Mouse (Mus musculus) forebrain, embryonic 16.5 days (tissue): Measurements from ENCODE around the gene Ninj1. TPM values are rescaled to one million over a fixed set of nuclear protein-coding genes. Genes with fewer than 3 reads are reported as not detected.

ENCODE experiments used
- ATAC-seq: fragments of 200-750 bp; cut with Nextera tagmentation; 2 replicates; pipeline ENCODE4 v1.8.0; 2017; ENCODE audit warnings: mild to moderate bottlenecking, moderate library complexity
- H3K27ac ChIP-seq: fragments of 300-500 bp; sonication (generic); 2 replicates; pipeline ENCODE4 v1.5.1; 2014; ENCODE audit warnings: low read length, control low read depth
- H3K27me3 ChIP-seq: fragments of 300-500 bp; sonication (generic); replicated peaks from 2 replicates; pipeline ENCODE4 v1.6.1; 2014; ENCODE audit warnings: low read length; ENCODE audit not compliant: control insufficient read depth, insufficient read depth
- H3K36me3 ChIP-seq: fragments of 300-500 bp; sonication (generic); 2 replicates; pipeline ENCODE4 v1.6.1; 2014; ENCODE audit not compliant: control insufficient read depth, insufficient read depth
- H3K4me1 ChIP-seq: fragments of 300-500 bp; sonication (generic); replicated peaks from 2 replicates; pipeline ENCODE4 v1.6.1; 2014; ENCODE audit warnings: low read length; ENCODE audit not compliant: control insufficient read depth, insufficient read depth
- H3K4me2 ChIP-seq: fragments of 300-500 bp; sonication (generic); 2 replicates; pipeline ENCODE4 v1.6.1; 2014; ENCODE audit warnings: mild to moderate bottlenecking, low read length, control low read depth
- H3K4me3 ChIP-seq: fragments of 300-500 bp; sonication (generic); replicated peaks from 2 replicates; pipeline ENCODE4 v1.5.1; 2014; ENCODE audit warnings: mild to moderate bottlenecking, low read length, control low read depth
- H3K9ac ChIP-seq: fragments of 300-500 bp; sonication (generic); replicated peaks from 2 replicates; pipeline ENCODE4 v1.6.1; 2014; ENCODE audit warnings: low read depth, low read length, control low read depth
- H3K9me3 ChIP-seq: fragments of 300-500 bp; sonication (generic); 2 replicates; pipeline ENCODE4 v1.6.1; 2016; ENCODE audit warnings: low read length; ENCODE audit not compliant: control insufficient read depth
- WGBS: fragments of 180-500 bp; shearing (Covaris S2); extraction: QIAGEN DNeasy Blood & Tissue Kit; methylation state at CpG from one replicate; pipeline ENCODE4 v1.1.7; 2014; 5-methylcytosine and 5-hydroxymethylcytosine counted together
- polyA plus RNA-seq: library from polyadenylated mRNA; unstranded; fragments of >200 nt; fragmentation: Nextera tagmentation; extraction: Ambion mirVana; gene quantifications from 2 replicates; pipeline ENCODE4 v1.2.1, GENCODE M21; 2015

The Ninj1 gene
- polyA plus RNA-seq, 1 experiment from 2014 or later, result 21.3 TPM

GRCm38 (mm10) chr13:49190876-49191672 is 3.8 kb downstream of the Ninj1 start:
- no peaks in the 10 kb centered on the region for H3K27me3 ChIP-seq
- no peaks in the 10 kb centered on the region for H3K36me3 ChIP-seq
- H3K27ac ChIP-seq, result no peak overlapping the region
- no peak for ATAC-seq
- 79% methylated on average over 7 of the region's 7 CpGs for WGBS
- H3K4me1 ChIP-seq, result peaks cover 20% of the 10 kb centered on the region
- no peak overlapping the region for H3K4me3 ChIP-seq
- no peaks in the 10 kb centered on the region for H3K9me3 ChIP-seq
- no peak overlapping the region for H3K9ac ChIP-seq
- no peak overlapping the region for H3K4me2 ChIP-seq

GRCm38 (mm10) chr13:49191673-49192035 is 4.4 kb downstream of the Ninj1 start:
- ATAC-seq, result no peak
- peaks cover 20% of the 10 kb centered on the region for H3K4me1 ChIP-seq
- no peak overlapping the region for H3K4me2 ChIP-seq
- no peaks in the 10 kb centered on the region for H3K9me3 ChIP-seq
- H3K27me3 ChIP-seq, result no peaks in the 10 kb centered on the region
- no peak overlapping the region for H3K9ac ChIP-seq
- H3K4me3 ChIP-seq, result no peak overlapping the region
- no peak overlapping the region for H3K27ac ChIP-seq
- H3K36me3 ChIP-seq, result no peaks in the 10 kb centered on the region
- WGBS, result 68% methylated on average over 5 of the region's 5 CpGs

GRCm38 (mm10) chr13:49192156-49192855 is 5.0 kb downstream of the Ninj1 start:
- no peak overlapping the region for H3K27ac ChIP-seq
- H3K36me3 ChIP-seq, result no peaks in the 10 kb centered on the region
- H3K27me3 ChIP-seq, result no peaks in the 10 kb centered on the region
- H3K4me2 ChIP-seq, result no peak overlapping the region
- no peak overlapping the region for H3K9ac ChIP-seq
- no peak for ATAC-seq
- WGBS, result 55% methylated on average over 16 of the region's 16 CpGs
- no peak overlapping the region for H3K4me3 ChIP-seq
- peaks cover 15% of the 10 kb centered on the region for H3K4me1 ChIP-seq
- H3K9me3 ChIP-seq, result no peaks in the 10 kb centered on the region

- no peaks in the 10 kb centered on the region for H3K27me3 ChIP-seq
- H3K9ac ChIP-seq, result no peak overlapping the region
- H3K4me1 ChIP-seq, result peaks cover 6% of the 10 kb centered on the region
- ATAC-seq, result no peak
- 93% methylated on average over 17 of the region's 17 CpGs for WGBS
- no peaks in the 10 kb centered on the region for H3K36me3 ChIP-seq
- no peaks in the 10 kb centered on the region for H3K9me3 ChIP-seq
- no peak overlapping the region for H3K4me2 ChIP-seq
- no peak overlapping the region for H3K27ac ChIP-seq
- H3K4me3 ChIP-seq, result no peak overlapping the region
These were observed 6.4 kb downstream of the Ninj1 start for GRCm38 (mm10) chr13:49193650-49194049.

- ATAC-seq, result no peak
- peaks cover 3% of the 10 kb centered on the region; the same call in 1 of the 2 replicates for H3K4me1 ChIP-seq
- 93% methylated on average over 13 of the region's 13 CpGs for WGBS
- no peak overlapping the region for H3K9ac ChIP-seq
- no peak overlapping the region for H3K4me2 ChIP-seq
- no peak overlapping the region for H3K4me3 ChIP-seq
- H3K27me3 ChIP-seq, result no peaks in the 10 kb centered on the region
- no peaks in the 10 kb centered on the region for H3K9me3 ChIP-seq
- H3K27ac ChIP-seq, result no peak overlapping the region
- H3K36me3 ChIP-seq, result no peaks in the 10 kb centered on the region
These were observed 7.5 kb downstream of the Ninj1 start for GRCm38 (mm10) chr13:49194811-49195210.

- Histone ChIP-seq H3K27ac (no peak overlapping the region), H3K4me3 (no peak overlapping the region), H3K9me3 (no peaks in the 10 kb centered on the region), H3K4me2 (no peak overlapping the region), H3K9ac (no peak overlapping the region), H3K36me3 (no peaks in the 10 kb centered on the region), H3K27me3 (no peaks in the 10 kb centered on the region), H3K4me1 (peaks cover 3% of the 10 kb centered on the region; the same call in 1 of the 2 replicates)
- no peak for ATAC-seq
- 94% methylated on average over 7 of the region's 7 CpGs for WGBS
These were observed 8.4 kb downstream of the Ninj1 start for GRCm38 (mm10) chr13:49195651-49196050.

GRCm38 (mm10) chr13:49196211-49196610 is 8.9 kb downstream of the Ninj1 start:
- Histone ChIP-seq H3K27ac (no peak overlapping the region), H3K36me3 (no peaks in the 10 kb centered on the region), H3K4me2 (no peak overlapping the region), H3K9me3 (no peaks in the 10 kb centered on the region), H3K27me3 (no peaks in the 10 kb centered on the region), H3K4me1 (peaks cover 3% of the 10 kb centered on the region; the same call in 1 of the 2 replicates), H3K9ac (no peak overlapping the region), H3K4me3 (no peak overlapping the region)
- 91% methylated on average over 5 of the region's 5 CpGs for WGBS
- ATAC-seq, result no peak

GRCm38 (mm10) chr13:49196766-49197165 is 9.5 kb downstream of the Ninj1 start:
- no peak overlapping the region for H3K27ac ChIP-seq
- no peak overlapping the region for H3K9ac ChIP-seq
- peaks cover under 1% of the 10 kb centered on the region; the same call in 1 of the 2 replicates for H3K4me1 ChIP-seq
- no peak overlapping the region for H3K4me2 ChIP-seq
- H3K27me3 ChIP-seq, result no peaks in the 10 kb centered on the region
- no peaks in the 10 kb centered on the region for H3K9me3 ChIP-seq
- 68% methylated on average over 6 of the region's 6 CpGs for WGBS
- ATAC-seq, result no peak
- no peaks in the 10 kb centered on the region for H3K36me3 ChIP-seq
- H3K4me3 ChIP-seq, result no peak overlapping the region

- WGBS, result 93% methylated on average over 9 of the region's 9 CpGs
- Histone ChIP-seq H3K9me3 (no peaks in the 10 kb centered on the region), H3K27me3 (no peaks in the 10 kb centered on the region), H3K9ac (no peak overlapping the region), H3K27ac (no peak overlapping the region), H3K4me2 (no peak overlapping the region), H3K36me3 (no peaks in the 10 kb centered on the region), H3K4me1 (no peaks in the 10 kb centered on the region), H3K4me3 (no peak overlapping the region)
- ATAC-seq, result no peak
These were observed 11.4 kb downstream of the Ninj1 start for GRCm38 (mm10) chr13:49198734-49199133.
